Mouse (Mus musculus): ENCODE results near the gene Rplp1.

Gene Rplp1

GRCm38 (mm10) chr9:61911300-61912128 is 2.8 kb downstream of the Rplp1 start:
- peak; percentile 30 for DNase-seq (ENCODE audit: low spot score)

DNA sequence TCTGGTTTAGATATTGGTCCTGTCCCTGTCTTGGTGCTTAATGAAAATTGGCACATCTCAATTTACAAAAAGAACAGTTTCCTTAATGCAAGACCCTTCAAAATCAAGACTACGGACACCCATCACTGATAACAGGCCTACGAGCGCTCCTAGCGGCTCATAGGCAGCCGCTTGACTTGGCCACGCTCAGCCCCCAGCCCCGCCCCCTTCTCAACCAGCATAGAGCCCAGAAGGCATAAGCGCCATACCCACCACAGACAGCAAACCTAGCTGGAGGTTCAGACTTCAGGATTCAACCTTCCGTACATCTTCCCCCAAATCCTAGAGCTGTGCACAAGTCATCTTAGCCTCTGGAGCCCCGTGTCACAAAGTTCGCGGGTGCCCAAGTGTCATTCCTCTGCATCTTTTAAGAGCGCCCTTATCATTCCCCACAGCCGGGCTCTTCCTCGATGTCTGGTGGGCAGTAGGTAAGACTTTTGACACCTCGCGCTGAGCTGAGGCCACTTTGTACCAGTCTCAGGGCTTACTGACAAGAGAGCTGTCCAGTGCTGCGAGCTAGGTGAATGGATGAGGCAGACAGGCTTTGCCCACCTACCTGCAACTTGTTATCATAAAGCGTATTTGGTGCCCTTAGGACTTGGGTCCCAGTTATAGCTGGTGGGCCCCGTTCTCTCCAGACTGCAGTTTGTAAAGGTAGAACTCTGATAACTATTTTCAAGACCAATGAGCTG is 3.7 kb downstream of the Rplp1 start:
- DNase-seq (ENCODE audit: low spot score): peak; percentile 40

GRCm38 (mm10) chr9:61909633-61910032 is 4.7 kb downstream of the Rplp1 start:
- DNase-seq (ENCODE audit: low spot score): no peak

DNA sequence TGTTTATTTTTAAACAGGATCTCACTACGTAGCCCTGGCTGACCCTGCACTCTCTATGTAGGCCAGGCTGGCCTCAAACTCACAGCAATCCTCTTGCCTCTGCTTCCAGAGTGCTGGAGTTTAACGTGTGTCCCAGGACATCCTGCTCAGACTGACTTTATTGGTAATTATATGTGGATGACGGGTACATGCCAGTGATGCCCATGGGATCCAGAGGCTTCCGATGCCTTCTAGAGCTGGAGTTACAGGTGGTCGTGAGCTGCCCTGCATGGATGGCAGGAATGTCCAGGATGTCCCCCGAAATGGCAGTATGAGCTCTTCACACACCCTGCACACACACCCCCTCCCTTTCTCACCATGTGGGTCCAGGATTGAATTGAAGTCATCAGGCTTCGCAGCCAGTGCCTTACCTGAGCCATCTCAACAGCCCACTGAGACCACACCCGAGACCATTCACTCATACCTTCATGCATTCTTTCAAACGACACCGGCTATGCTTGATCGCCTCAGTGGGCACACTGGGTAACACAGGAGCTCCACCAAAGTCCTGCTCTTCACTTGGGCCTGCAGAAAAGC is 5.4 kb downstream of the Rplp1 start:
- no peak for DNase-seq (ENCODE audit: low spot score)

GRCm38 (mm10) chr9:61908341-61908740 is 6.0 kb downstream of the Rplp1 start:
- no peak for DNase-seq (ENCODE audit: low spot score)

DNA sequence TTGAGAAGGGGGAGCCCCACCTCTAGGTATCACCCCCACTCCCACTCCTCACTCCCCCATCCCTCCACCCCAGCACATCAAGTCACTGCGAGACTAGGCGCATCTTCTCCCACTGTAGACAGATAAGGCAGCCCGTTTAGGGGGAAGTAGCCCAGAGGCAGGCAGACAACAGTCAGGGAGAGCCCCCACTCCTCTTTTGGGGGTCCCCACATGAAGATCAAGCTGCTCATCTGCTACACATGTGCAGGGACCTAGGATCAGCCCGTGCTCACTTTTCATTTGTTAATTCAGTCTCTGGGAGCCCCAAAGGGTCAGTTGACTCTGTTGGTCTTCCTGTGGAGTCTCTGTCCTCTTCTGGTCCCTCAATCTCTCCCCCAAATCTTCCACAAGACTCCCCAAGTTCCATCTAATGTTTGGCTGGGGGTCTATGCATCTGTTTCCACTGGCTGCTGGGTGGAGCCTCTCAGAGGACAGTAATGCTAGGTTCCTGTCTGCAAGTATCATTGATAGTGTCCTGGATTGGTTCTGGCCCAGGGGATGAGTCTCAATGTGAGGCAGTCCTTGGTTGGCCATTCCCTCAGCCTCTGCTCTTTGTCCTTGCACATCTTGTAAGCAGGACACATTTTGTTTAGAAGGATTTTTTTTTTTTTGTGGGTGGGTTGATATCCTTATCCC is 6.6 kb downstream of the Rplp1 start:
- DNase-seq (ENCODE audit: low spot score): no peak

- no peak for DNase-seq (ENCODE audit: low spot score)
Measured at GRCm38 (mm10) chr9:61906912-61907311, 7.4 kb downstream of the Rplp1 start.

GRCm38 (mm10) chr9:61905576-61905975 is 8.8 kb downstream of the Rplp1 start:
- no peak for DNase-seq (ENCODE audit: low spot score)

- peak; percentile 71 for DNase-seq (ENCODE audit: low spot score)
Measured at GRCm38 (mm10) chr9:61904201-61904600, 10.1 kb downstream of the Rplp1 start.

DNA sequence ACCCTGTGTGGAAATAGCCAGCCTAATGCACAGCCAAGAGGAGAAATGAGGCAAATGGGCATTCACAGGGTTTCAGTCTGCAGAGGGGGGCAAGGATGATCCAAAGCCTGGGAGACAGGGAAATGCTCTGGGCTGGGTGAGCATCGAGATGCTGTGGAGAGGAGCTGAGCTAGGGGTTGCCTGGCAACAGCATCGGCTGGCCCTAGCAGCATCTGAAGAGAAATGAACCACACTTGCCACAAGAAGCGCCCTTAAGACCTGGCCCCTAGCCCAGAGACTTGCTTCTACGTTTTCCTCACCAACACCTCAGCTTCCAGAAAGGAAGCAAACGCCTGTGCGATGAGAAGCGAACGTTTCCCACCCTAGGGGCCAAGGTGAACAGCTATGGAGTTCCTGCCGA is 11.9 kb downstream of the Rplp1 start:
- DNase-seq (ENCODE audit: low spot score): no peak

DNA sequence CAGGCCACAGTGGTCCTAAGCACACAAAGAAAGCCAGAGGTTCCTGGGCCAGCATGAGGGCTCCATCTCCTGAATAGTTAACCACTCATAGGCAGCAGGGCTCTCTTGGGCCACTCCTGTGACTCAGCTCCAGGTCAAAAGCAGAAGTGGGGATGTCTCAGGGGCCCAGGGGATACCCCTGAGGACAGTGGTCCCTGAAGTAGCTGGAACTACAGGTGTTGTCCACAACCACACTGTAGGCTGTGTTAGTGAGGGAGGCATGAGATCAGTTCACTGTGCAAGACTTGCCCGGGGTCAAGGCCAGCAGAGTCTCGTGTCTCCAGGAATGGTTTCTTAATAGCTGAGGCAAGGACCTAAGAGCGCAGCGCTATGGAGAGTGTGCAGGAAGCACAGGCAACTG is 12.8 kb downstream of the Rplp1 start:
- no peak for DNase-seq (ENCODE audit: low spot score)

DNA sequence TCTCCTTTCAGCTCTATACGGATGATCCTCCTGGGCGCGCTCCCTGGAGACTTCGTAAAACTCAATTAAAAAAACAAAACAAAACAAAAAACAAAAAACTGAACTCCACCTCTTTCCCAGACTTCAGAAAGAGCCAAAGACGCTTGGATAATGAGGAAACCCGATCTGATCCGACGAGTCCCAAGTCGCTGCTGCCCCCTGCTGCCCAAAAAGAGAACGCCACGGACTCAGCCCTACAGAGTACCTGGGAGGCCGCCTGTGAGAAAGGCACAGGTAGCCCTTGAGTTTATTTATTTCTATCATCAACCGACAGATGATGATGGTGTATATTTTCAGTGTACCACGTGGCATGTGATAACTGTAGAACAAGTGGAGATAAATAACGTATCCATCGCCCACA is 14.5 kb downstream of the Rplp1 start:
- peak; percentile 57 for DNase-seq (ENCODE audit: low spot score)

GRCm38 (mm10) chr9:61898401-61898800 is 15.9 kb downstream of the Rplp1 start:
- peak; percentile 74 for DNase-seq (ENCODE audit: low spot score)

GRCm38 (mm10) chr9:61895014-61895413 is 19.3 kb downstream of the Rplp1 start:
- peak; percentile 58 for DNase-seq (ENCODE audit: low spot score)

- DNase-seq (ENCODE audit: low spot score): no peak
Measured at GRCm38 (mm10) chr9:61889855-61890254, 24.5 kb downstream of the Rplp1 start.

- DNase-seq (ENCODE audit: low spot score): no peak
Measured at GRCm38 (mm10) chr9:61887661-61888379, 26.5 kb downstream of the Rplp1 start.

GRCm38 (mm10) chr9:61885964-61886363 is 28.4 kb downstream of the Rplp1 start:
- no peak for DNase-seq (ENCODE audit: low spot score)

- no peak for DNase-seq (ENCODE audit: low spot score)
Measured at GRCm38 (mm10) chr9:61884936-61885335, 29.4 kb downstream of the Rplp1 start.

- DNase-seq (ENCODE audit: low spot score): no peak
Measured at GRCm38 (mm10) chr9:61884375-61884774, 30.0 kb downstream of the Rplp1 start.

GRCm38 (mm10) chr9:61882179-61882578 is 32.2 kb downstream of the Rplp1 start:
- DNase-seq (ENCODE audit: low spot score): no peak

- peak; percentile 72 for DNase-seq (ENCODE audit: low spot score)
Measured at GRCm38 (mm10) chr9:61878889-61879288, 35.5 kb downstream of the Rplp1 start.
